Mouse (Mus musculus): Measurements from ENCODE around the gene Coasy.

Gene Coasy

GRCm38 (mm10) chr11:101131701-101132100, 49.3 kb downstream of the Coasy start:
- no peak for DNase-seq (ENCODE audit: low spot score in 2 of 2)

GRCm38 (mm10) chr11:101133037-101133436, 50.7 kb downstream of the Coasy start:
- no peak for DNase-seq (ENCODE audit: low spot score in 2 of 2)

GRCm38 (mm10) chr11:101134217-101134865, 52.0 kb downstream of the Coasy start:
- no peak for DNase-seq (ENCODE audit: low spot score in 2 of 2)
